Mouse (Mus musculus) CH12.LX (cell line): ENCODE results near the gene Rps16.
A peak's percentile ranks its signal among the peaks of the same experiment; 100 is the strongest.

ENCODE experiments used
- KAT2A ChIP-seq: IDR thresholded peaks from 2 replicates; pipeline ENCODE4 v1.6.1; 2012; ENCODE audit warnings: low read length, improper control_type of control experiment, inconsistent platforms; ENCODE audit not compliant: insufficient replicate concordance
- POLR2A ChIP-seq: IDR thresholded peaks from 2 replicates; pipeline ENCODE4 v1.6.1; 2011; ENCODE audit warnings: low read depth, mild to moderate bottlenecking, improper control_type of control experiment, low read length

DNA sequence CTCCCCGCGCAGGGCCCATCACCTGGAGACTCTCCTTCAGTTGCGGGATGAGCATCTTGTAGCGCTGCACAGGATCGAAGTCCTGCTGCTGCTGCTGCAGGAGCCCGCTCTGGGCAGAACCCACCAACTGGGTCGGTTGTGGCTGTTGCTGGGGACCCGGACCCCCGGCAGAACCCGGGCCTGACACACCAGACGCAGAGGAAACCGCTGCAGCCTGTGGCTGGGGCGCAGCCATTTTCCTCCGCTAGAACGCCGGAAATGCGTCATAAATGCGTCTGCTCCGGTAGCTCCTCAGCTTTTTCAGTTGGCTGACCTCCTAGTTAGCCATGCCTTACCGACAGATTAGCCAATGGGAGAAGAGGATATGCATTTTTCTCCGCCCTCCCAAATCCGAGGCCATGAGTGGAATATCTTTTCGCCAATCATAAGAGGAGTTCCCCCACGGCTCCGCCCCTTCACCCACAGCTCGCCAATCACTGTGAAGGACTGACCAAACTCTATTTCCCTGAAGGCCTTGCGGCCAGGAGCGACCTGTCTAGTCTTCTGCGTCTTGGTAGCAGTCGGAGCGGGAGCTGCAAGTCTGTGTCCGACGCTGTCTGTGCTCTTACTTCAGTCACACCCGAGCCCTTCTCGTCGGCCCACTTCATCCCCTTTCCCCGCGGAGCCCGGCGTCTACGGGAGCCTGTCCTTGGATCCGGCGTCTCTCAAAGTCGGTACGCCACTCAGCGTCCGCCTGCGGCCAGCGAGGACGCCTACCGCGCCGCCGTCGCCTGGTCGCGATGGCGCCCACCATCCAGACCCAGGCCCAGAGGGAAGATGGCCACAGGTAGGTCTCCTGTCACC lies 42.2 kb downstream of the Rps16 start, which contains the start of the genes Med29 and Paf1:
- TF ChIP-seq KAT2A (peak; percentile 74; the same call in 1 of the 2 replicates), POLR2A (peak; percentile 96)
